Mouse (Mus musculus) testis, adult 2 months (tissue): ENCODE data around the gene Wdr82. TPM values are rescaled to one million over a fixed set of nuclear protein-coding genes. Genes with fewer than 3 reads are reported as not detected.

Source experiments
- H3K27ac ChIP-seq: fragments of 200-500 bp; 2 replicates; pipeline ENCODE4 v1.5.1; 2012; ENCODE audit warnings: low read depth, low read length; ENCODE audit not compliant: control insufficient read depth, insufficient read depth
- H3K27me3 ChIP-seq: fragments of 200-500 bp; 2 replicates; pipeline ENCODE4 v1.6.1; 2012; ENCODE audit warnings: mild to moderate bottlenecking, low read length, moderate library complexity; ENCODE audit not compliant: control insufficient read depth, insufficient read depth
- H3K36me3 ChIP-seq: fragments of 200-500 bp; 2 replicates; pipeline ENCODE4 v1.6.1; 2012; ENCODE audit warnings: mild to moderate bottlenecking, low read length; ENCODE audit not compliant: control insufficient read depth, insufficient read depth
- H3K4me1 ChIP-seq: fragments of 200-500 bp; 2 replicates; pipeline ENCODE4 v1.6.1; 2012; ENCODE audit warnings: low read length; ENCODE audit not compliant: control insufficient read depth, insufficient read depth
- H3K4me3 ChIP-seq: fragments of 200-500 bp; 2 replicates; pipeline ENCODE4 v1.5.1; 2012; ENCODE audit warnings: low read depth, mild to moderate bottlenecking, low read length, moderate library complexity, mixed read lengths; ENCODE audit not compliant: control insufficient read depth
- CTCF ChIP-seq: fragments of 200-500 bp; IDR thresholded peaks from 2 replicates; pipeline ENCODE4 v1.5.1; 2012; ENCODE audit warnings: low read depth, mild to moderate bottlenecking, inconsistent platforms, low read length, moderate library complexity; ENCODE audit not compliant: control insufficient read depth, insufficient read depth, insufficient replicate concordance
- POLR2A ChIP-seq: fragments of 200-500 bp; IDR thresholded peaks from 2 replicates; pipeline ENCODE4 v1.6.1; 2012; ENCODE audit warnings: low read depth, mild to moderate bottlenecking, inconsistent platforms, low read length, moderate library complexity; ENCODE audit not compliant: control insufficient read depth
- polyA plus RNA-seq: library from polyadenylated mRNA; depleted of rRNA; stranded (reverse); fragments of >200 nt; gene quantifications from 2 replicates; pipeline ENCODE4 v1.2.3, GENCODE M21; 2012

The Wdr82 gene
- polyA plus RNA-seq, 1 experiment = 25.2 TPM

- no peak for TF ChIP-seq POLR2A
- TF ChIP-seq CTCF = no peak
- Histone ChIP-seq H3K4me3 (no peak overlapping the region), H3K27ac (peak overlapping the region; percentile 23), H3K4me1 (peaks cover 7% of the 10 kb centered on the region), H3K27me3 (no peaks in the 10 kb centered on the region), H3K36me3 (no peaks in the 10 kb centered on the region)
These were observed 57.2 kb downstream of the Wdr82 start for GRCm38 (mm10) chr9:106227790-106228429.

GRCm38 (mm10) chr9:106230051-106230733, 59.5 kb downstream of the Wdr82 start:
- Histone ChIP-seq H3K27me3 (no peaks in the 10 kb centered on the region), H3K36me3 (no peaks in the 10 kb centered on the region)

GRCm38 (mm10) chr9:106230734-106231106, 60.0 kb downstream of the Wdr82 start:
- H3K36me3 ChIP-seq = no peaks in the 10 kb centered on the region
- TF ChIP-seq POLR2A = no peak
- 0 out of 2 replicates have a peak, but pooled peaks have one; percentile 9 for TF ChIP-seq CTCF
- H3K27ac ChIP-seq = peak overlapping the region; percentile 72
- H3K4me1 ChIP-seq = peaks cover 4% of the 10 kb centered on the region
- H3K27me3 ChIP-seq = no peaks in the 10 kb centered on the region
- no peak overlapping the region for H3K4me3 ChIP-seq

More at GRCm38 (mm10) chr9:106230051-106230733, 59.5 kb downstream of the Wdr82 start:
- Histone ChIP-seq H3K4me1 (peaks cover 7% of the 10 kb centered on the region), H3K4me3 (no peak overlapping the region), H3K27ac (peak overlapping the region; percentile 72)
- TF ChIP-seq POLR2A = no peak
- TF ChIP-seq CTCF = no peak

- Histone ChIP-seq H3K4me1 (no peaks in the 10 kb centered on the region; the same call in 1 of the 2 replicates), H3K4me3 (no peak overlapping the region), H3K27me3 (no peaks in the 10 kb centered on the region), H3K36me3 (no peaks in the 10 kb centered on the region), H3K27ac (0 out of 2 replicates have a peak overlapping the region, but pooled peaks have one; percentile 1)
- TF ChIP-seq CTCF = no peak
- TF ChIP-seq POLR2A = no peak
These were observed 60.5 kb downstream of the Wdr82 start for GRCm38 (mm10) chr9:106231220-106231619.

GRCm38 (mm10) chr9:106231816-106232215, 61.1 kb downstream of the Wdr82 start:
- no peak for TF ChIP-seq CTCF
- no peak for TF ChIP-seq POLR2A
- Histone ChIP-seq H3K4me3 (no peak overlapping the region), H3K4me1 (peaks cover 2% of the 10 kb centered on the region; the same call in 1 of the 2 replicates), H3K27me3 (no peaks in the 10 kb centered on the region), H3K36me3 (no peaks in the 10 kb centered on the region), H3K27ac (no peak overlapping the region)

GRCm38 (mm10) chr9:106232956-106233355, 62.2 kb downstream of the Wdr82 start:
- H3K36me3 ChIP-seq = no peaks in the 10 kb centered on the region; the same call in 1 of the 2 replicates
- H3K4me1 ChIP-seq = peaks cover 2% of the 10 kb centered on the region; the same call in 1 of the 2 replicates
- peak overlapping the region; percentile 37; the same call in 1 of the 2 replicates for H3K27ac ChIP-seq
- TF ChIP-seq POLR2A = no peak
- no peak for TF ChIP-seq CTCF
- no peaks in the 10 kb centered on the region for H3K27me3 ChIP-seq
- H3K4me3 ChIP-seq = no peak overlapping the region

GRCm38 (mm10) chr9:106233953-106234352, 63.2 kb downstream of the Wdr82 start:
- no peaks in the 10 kb centered on the region for H3K27me3 ChIP-seq
- TF ChIP-seq POLR2A (no peak), CTCF (no peak)
- H3K27ac ChIP-seq = no peak overlapping the region
- H3K4me1 ChIP-seq = peaks cover 2% of the 10 kb centered on the region; the same call in 1 of the 2 replicates
- no peaks in the 10 kb centered on the region; the same call in 1 of the 2 replicates for H3K36me3 ChIP-seq
- H3K4me3 ChIP-seq = no peak overlapping the region
